Mouse (Mus musculus): ENCODE measurements around the gene Cc2d1a. TPM values are rescaled to one million over a fixed set of nuclear protein-coding genes. Genes with fewer than 3 reads are reported as not detected.
A peak's percentile ranks its signal among the peaks of the same experiment; 100 is the strongest.

Cc2d1a gene
- polyA plus RNA-seq, 1 experiment from 2014 or later: 25.5 TPM

DNA sequence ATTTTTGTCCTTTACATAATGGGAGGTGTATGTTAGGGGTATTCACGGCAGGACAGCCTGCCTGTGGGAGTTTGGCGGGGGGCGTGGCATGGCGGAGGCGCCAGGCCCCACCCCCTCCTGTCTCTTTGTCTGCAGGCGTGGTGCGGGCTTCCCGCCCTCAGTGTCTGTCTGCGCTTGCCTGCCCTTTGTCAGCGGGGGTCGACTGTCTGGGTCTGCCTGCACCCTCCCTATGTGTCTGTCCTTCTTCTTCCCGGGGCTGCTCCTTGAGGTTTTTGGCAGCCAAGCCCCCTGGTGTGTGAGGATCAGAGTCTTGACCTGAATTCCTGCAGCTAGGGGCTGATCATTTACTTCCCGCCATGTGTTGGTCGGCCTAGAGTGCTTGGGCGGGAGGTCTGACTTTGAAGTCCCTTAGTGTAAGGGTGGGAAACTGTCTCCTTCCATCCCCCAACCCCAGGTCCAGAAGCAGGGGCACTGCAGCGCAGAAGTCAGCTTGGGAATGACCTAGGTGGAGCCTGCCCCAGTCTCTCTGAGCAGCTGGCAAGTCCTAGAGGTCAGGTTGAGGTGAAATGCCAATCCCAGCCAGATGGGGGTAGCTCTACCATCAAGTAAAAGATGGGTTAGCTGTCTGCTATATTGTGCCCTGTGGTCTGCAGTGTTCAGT is 32.9 kb upstream of the Cc2d1a start:
- Histone ChIP-seq H3K27me3 (ENCODE audit: control insufficient read depth, insufficient read depth, low read length) (no peaks in the 10 kb centered on the region), H3K27ac (ENCODE audit: low read length) (peak overlapping the region; percentile 42; the same call in 1 of the 2 replicates), H3K4me1 (ENCODE audit: control insufficient read depth, insufficient read depth, low read length) (peaks cover 43% of the 10 kb centered on the region), H3K4me3 (replicated peaks; ENCODE audit: low read length) (peak overlapping the region; percentile 22), H3K4me2 (ENCODE audit: low read depth, low read length) (peak overlapping the region; percentile 44), H3K36me3 (ENCODE audit: control insufficient read depth, insufficient read depth, low read length) (no peaks in the 10 kb centered on the region), H3K9ac (ENCODE audit: low read length) (peak overlapping the region; percentile 51), H3K9me3 (replicated peaks; ENCODE audit: control insufficient read depth, low read length) (no peaks in the 10 kb centered on the region)
- ATAC-seq (ENCODE audit: insufficient read depth, low FRiP score): peak; percentile 39; the same call in 1 of the 2 replicates
- WGBS: 4% methylated on average over 16 of the region's 16 CpGs

DNA sequence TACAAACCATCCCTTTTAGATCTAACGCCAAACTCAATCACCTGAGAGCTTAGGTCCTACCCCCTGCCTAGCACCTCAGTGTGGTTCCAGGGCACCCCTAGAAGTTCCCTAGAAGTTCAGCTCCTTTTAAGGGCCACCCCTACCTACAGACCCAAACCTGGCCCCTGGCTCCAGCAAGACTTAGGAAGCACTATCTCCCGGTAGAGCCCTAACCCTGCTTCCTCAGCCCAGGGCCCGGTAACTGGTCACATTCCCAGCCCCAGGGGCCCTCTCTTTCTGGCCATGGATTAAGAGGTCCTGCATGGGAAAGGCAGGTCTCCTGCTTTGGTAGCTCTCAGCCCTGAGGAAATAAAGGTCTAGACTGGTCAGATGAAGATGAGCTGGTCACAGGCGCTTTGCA is 32.2 kb upstream of the Cc2d1a start:
- H3K9me3 ChIP-seq (replicated peaks; ENCODE audit: control insufficient read depth, low read length): no peaks in the 10 kb centered on the region
- H3K27me3 ChIP-seq (ENCODE audit: control insufficient read depth, insufficient read depth, low read length): no peaks in the 10 kb centered on the region
- 26% methylated on average over 4 of the region's 4 CpGs for WGBS
- H3K27ac ChIP-seq (ENCODE audit: low read length): no peak overlapping the region
- H3K4me2 ChIP-seq (ENCODE audit: low read depth, low read length): peak overlapping the region; percentile 44
- H3K36me3 ChIP-seq (ENCODE audit: control insufficient read depth, insufficient read depth, low read length): no peaks in the 10 kb centered on the region
- peak overlapping the region; percentile 51 for H3K9ac ChIP-seq (ENCODE audit: low read length)
- H3K4me1 ChIP-seq (ENCODE audit: control insufficient read depth, insufficient read depth, low read length): peaks cover 43% of the 10 kb centered on the region
- H3K4me3 ChIP-seq (replicated peaks; ENCODE audit: low read length): peak overlapping the region; percentile 22; the same call in 1 of the 2 replicates
- ATAC-seq (ENCODE audit: insufficient read depth, low FRiP score): no peak

DNA sequence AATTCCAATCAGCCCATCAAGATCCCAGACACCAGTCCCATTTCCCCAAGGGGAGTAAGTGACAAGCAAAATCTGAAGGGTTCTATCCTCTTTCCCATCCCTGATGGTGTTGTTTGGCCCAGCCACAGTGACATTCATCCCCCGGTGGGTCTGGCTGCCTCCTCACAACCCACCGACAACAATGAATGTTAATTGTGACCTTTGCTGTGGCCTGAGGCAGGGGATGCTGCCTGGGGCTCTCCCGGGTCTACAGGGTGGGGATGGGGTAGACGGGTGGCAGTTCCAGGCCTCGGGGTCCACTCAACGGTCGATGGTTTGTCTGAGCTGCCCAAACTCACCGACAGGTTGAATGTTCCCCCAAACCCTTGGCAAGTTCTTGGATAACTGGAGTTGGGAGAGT is 30.9 kb upstream of the Cc2d1a start:
- no peak for ATAC-seq (ENCODE audit: insufficient read depth, low FRiP score)
- H3K4me1 ChIP-seq (ENCODE audit: control insufficient read depth, insufficient read depth, low read length): peaks cover 36% of the 10 kb centered on the region
- 78% methylated on average over 8 of the region's 8 CpGs for WGBS

DNA sequence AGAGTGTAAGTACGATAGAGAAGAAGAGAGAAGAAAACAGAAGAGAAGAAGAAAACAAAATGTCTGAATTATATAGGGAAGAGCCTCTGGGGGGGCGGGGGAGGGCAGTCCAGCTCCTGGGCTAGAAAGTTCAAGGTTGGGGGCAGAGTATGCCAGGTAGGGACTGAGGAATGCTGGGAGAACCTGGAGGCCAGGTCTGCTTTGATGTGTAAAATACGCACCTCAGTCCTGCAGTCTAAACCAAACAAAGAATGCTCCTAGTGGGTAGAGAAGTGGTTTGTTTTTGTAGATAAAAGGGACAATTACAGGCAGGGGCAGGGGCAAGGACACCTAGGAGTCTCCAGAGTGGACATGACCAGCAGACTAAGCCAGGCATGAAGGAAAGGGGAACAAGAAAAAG is 29.7 kb upstream of the Cc2d1a start:
- no peak overlapping the region for H3K27ac ChIP-seq (ENCODE audit: low read length)
- no peaks in the 10 kb centered on the region for H3K27me3 ChIP-seq (ENCODE audit: control insufficient read depth, insufficient read depth, low read length)
- H3K9me3 ChIP-seq (replicated peaks; ENCODE audit: control insufficient read depth, low read length): no peaks in the 10 kb centered on the region
- H3K4me2 ChIP-seq (ENCODE audit: low read depth, low read length): no peak overlapping the region
- no peak overlapping the region for H3K4me3 ChIP-seq (replicated peaks; ENCODE audit: low read length)
- no peak for ATAC-seq (ENCODE audit: insufficient read depth, low FRiP score)
- H3K36me3 ChIP-seq (ENCODE audit: control insufficient read depth, insufficient read depth, low read length): no peaks in the 10 kb centered on the region
- H3K4me1 ChIP-seq (ENCODE audit: control insufficient read depth, insufficient read depth, low read length): peaks cover 27% of the 10 kb centered on the region
- no peak overlapping the region for H3K9ac ChIP-seq (ENCODE audit: low read length)
- 72% methylated on average over 3 of the region's 3 CpGs for WGBS

More for the DNA sequence above, 30.9 kb upstream of the Cc2d1a start:
- Histone ChIP-seq H3K36me3 (ENCODE audit: control insufficient read depth, insufficient read depth, low read length) (no peaks in the 10 kb centered on the region), H3K4me3 (replicated peaks; ENCODE audit: low read length) (no peak overlapping the region), H3K9me3 (replicated peaks; ENCODE audit: control insufficient read depth, low read length) (no peaks in the 10 kb centered on the region), H3K27me3 (ENCODE audit: control insufficient read depth, insufficient read depth, low read length) (no peaks in the 10 kb centered on the region), H3K9ac (ENCODE audit: low read length) (no peak overlapping the region), H3K27ac (ENCODE audit: low read length) (no peak overlapping the region), H3K4me2 (ENCODE audit: low read depth, low read length) (no peak overlapping the region)

DNA sequence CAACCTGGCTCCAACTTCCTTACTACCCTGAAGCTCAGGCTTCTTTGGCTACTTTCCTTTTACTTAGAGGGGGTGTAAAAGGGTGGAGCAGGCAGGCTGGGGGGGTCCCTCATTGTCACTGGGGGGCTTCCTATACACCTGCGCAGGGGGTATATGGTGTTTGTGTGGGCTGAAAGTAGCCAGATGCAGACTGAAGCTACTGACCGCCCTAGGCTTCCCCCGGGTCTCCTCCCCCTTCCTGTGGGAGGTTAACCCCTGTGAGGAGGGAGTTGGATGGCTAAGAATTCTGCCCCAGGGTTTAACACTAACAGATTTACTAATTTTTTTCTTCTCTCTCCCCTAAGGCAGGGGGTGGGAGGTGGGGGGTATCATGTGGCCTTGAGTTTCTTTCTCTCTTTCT is 28.8 kb upstream of the Cc2d1a start:
- H3K4me1 ChIP-seq (ENCODE audit: control insufficient read depth, insufficient read depth, low read length): peaks cover 21% of the 10 kb centered on the region
- H3K4me3 ChIP-seq (replicated peaks; ENCODE audit: low read length): no peak overlapping the region
- WGBS: 22% methylated on average over 3 of the region's 3 CpGs
- no peak overlapping the region for H3K27ac ChIP-seq (ENCODE audit: low read length)
- H3K4me2 ChIP-seq (ENCODE audit: low read depth, low read length): no peak overlapping the region
- H3K27me3 ChIP-seq (ENCODE audit: control insufficient read depth, insufficient read depth, low read length): no peaks in the 10 kb centered on the region
- H3K9ac ChIP-seq (ENCODE audit: low read length): no peak overlapping the region; the same call in 1 of the 2 replicates
- H3K9me3 ChIP-seq (replicated peaks; ENCODE audit: control insufficient read depth, low read length): no peaks in the 10 kb centered on the region
- no peak for ATAC-seq (ENCODE audit: insufficient read depth, low FRiP score)
- no peaks in the 10 kb centered on the region for H3K36me3 ChIP-seq (ENCODE audit: control insufficient read depth, insufficient read depth, low read length)

DNA sequence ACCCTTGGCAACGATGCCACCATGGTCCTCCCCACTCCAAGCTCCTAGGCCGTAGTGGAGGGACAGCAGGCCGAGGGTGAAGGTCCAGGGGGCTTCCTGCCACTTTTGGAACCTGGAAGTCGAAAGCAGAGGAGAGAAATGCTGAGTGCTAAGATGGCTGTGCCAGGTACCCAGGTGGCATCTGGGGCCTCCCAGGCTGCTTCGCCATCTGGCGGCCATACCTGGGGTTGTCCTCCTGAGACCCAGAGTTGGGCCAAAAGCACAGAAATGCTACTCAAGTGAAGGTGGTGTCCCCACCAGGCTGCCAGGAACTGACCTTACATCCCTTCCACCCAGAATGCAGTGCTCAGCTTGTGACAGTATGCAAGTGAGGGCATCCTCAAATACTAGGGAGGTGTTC is 26.1 kb upstream of the Cc2d1a start:
- Histone ChIP-seq H3K27me3 (ENCODE audit: control insufficient read depth, insufficient read depth, low read length) (no peaks in the 10 kb centered on the region), H3K9ac (ENCODE audit: low read length) (no peak overlapping the region), H3K4me3 (replicated peaks; ENCODE audit: low read length) (no peak overlapping the region), H3K4me2 (ENCODE audit: low read depth, low read length) (no peak overlapping the region), H3K27ac (ENCODE audit: low read length) (no peak overlapping the region), H3K9me3 (replicated peaks; ENCODE audit: control insufficient read depth, low read length) (no peaks in the 10 kb centered on the region), H3K36me3 (ENCODE audit: control insufficient read depth, insufficient read depth, low read length) (no peaks in the 10 kb centered on the region), H3K4me1 (ENCODE audit: control insufficient read depth, insufficient read depth, low read length) (no peaks in the 10 kb centered on the region; the same call in 1 of the 2 replicates)
- ATAC-seq (ENCODE audit: insufficient read depth, low FRiP score): no peak
- 78% methylated on average over 6 of the region's 6 CpGs for WGBS

DNA sequence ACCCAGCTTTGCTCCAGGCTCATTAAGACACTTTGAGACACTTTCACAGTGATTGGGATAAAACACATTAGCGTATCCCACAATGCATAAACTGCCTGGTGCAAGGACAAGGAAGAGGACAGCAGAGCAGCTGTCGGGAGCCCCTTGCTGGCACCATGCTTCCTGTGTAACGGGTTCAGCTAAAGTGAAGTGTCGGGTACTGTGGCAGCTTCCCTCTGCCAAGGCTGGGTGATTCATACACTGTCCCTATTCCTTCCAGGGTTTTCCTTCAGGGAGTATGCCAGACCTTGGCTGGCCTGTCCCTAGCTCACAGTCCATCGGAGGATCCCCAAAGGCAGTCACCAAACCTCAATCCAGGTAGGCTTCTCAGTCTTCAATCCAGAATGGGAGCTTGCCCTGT is 22.4 kb upstream of the Cc2d1a start:
- ATAC-seq (ENCODE audit: insufficient read depth, low FRiP score): no peak
- no peak overlapping the region for H3K4me3 ChIP-seq (replicated peaks; ENCODE audit: low read length)
- no peaks in the 10 kb centered on the region for H3K9me3 ChIP-seq (replicated peaks; ENCODE audit: control insufficient read depth, low read length)
- H3K4me1 ChIP-seq (ENCODE audit: control insufficient read depth, insufficient read depth, low read length): no peaks in the 10 kb centered on the region
- H3K27me3 ChIP-seq (ENCODE audit: control insufficient read depth, insufficient read depth, low read length): no peaks in the 10 kb centered on the region
- H3K9ac ChIP-seq (ENCODE audit: low read length): no peak overlapping the region
- 91% methylated on average over 5 of the region's 5 CpGs for WGBS
- H3K27ac ChIP-seq (ENCODE audit: low read length): no peak overlapping the region
- no peaks in the 10 kb centered on the region for H3K36me3 ChIP-seq (ENCODE audit: control insufficient read depth, insufficient read depth, low read length)
- no peak overlapping the region for H3K4me2 ChIP-seq (ENCODE audit: low read depth, low read length)

DNA sequence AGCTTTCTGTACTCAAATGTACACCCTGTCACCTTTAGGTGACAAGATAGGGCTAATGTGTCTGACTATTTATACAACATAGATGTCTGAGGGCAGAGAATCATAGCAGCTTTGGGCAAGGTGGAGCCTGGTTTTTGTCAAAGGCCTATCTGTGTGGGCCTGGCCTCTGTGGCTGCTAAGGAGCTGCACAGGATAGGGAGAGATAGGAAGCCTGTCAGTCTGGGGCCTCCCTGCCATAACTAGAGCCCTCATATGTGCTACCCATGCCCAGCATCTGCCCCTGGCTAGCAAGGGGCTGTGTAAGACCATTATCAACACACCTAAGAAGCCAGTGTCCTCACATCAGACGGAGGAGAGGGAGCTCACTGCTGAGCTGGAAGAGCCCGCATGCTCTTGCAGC is 20.0 kb upstream of the Cc2d1a start:
- no peaks in the 10 kb centered on the region for H3K27me3 ChIP-seq (ENCODE audit: control insufficient read depth, insufficient read depth, low read length)
- no peak overlapping the region for H3K27ac ChIP-seq (ENCODE audit: low read length)
- H3K4me3 ChIP-seq (replicated peaks; ENCODE audit: low read length): no peak overlapping the region
- no peak for ATAC-seq (ENCODE audit: insufficient read depth, low FRiP score)
- no peaks in the 10 kb centered on the region for H3K9me3 ChIP-seq (replicated peaks; ENCODE audit: control insufficient read depth, low read length)
- 83% methylated on average over 2 of the region's 2 CpGs for WGBS
- H3K4me1 ChIP-seq (ENCODE audit: control insufficient read depth, insufficient read depth, low read length): no peaks in the 10 kb centered on the region
- H3K9ac ChIP-seq (ENCODE audit: low read length): peak overlapping the region; percentile 31; the same call in 1 of the 2 replicates
- H3K4me2 ChIP-seq (ENCODE audit: low read depth, low read length): no peak overlapping the region
- H3K36me3 ChIP-seq (ENCODE audit: control insufficient read depth, insufficient read depth, low read length): no peaks in the 10 kb centered on the region

DNA sequence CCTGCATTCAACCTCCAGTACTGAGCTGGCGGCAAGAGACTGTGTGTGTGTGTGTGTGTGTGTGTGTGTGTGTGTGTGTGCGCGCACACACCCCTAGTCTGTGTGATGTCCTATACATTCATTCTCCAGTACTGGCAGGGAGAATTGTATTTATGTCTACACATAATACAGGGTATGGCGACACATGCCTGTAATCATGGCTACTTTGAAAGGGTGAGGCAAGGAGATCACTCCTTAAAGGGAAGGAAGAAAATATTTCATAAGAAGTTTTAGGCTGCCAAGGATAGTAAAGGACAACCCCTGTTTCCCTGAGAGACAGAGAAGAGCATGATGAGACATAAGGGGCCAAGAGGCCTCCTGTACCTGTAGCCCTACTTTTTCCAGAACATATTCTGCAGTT is 9.9 kb upstream of the Cc2d1a start:
- Histone ChIP-seq H3K36me3 (ENCODE audit: control insufficient read depth, insufficient read depth, low read length) (no peaks in the 10 kb centered on the region), H3K9ac (ENCODE audit: low read length) (no peak overlapping the region), H3K4me3 (replicated peaks; ENCODE audit: low read length) (no peak overlapping the region), H3K4me1 (ENCODE audit: control insufficient read depth, insufficient read depth, low read length) (no peaks in the 10 kb centered on the region), H3K9me3 (replicated peaks; ENCODE audit: control insufficient read depth, low read length) (no peaks in the 10 kb centered on the region), H3K4me2 (ENCODE audit: low read depth, low read length) (no peak overlapping the region), H3K27ac (ENCODE audit: low read length) (no peak overlapping the region), H3K27me3 (ENCODE audit: control insufficient read depth, insufficient read depth, low read length) (no peaks in the 10 kb centered on the region)
- ATAC-seq (ENCODE audit: insufficient read depth, low FRiP score): no peak
- WGBS: 94% methylated on average over 4 of the region's 4 CpGs

All from stomach, embryonic 16.5 days (tissue).